Mouse (Mus musculus): ENCODE measurements around the gene Cilp. TPM values are rescaled to one million over a fixed set of nuclear protein-coding genes. Genes with fewer than 3 reads are reported as not detected.
"Not testable (repeated sequence)": the region's sequence is repeated elsewhere in the genome, so short reads cannot be mapped to it uniquely, and the experiment has no call there.

Gene Cilp
- polyA plus RNA-seq, 1 experiment from 2014 or later, result 0.08 TPM

GRCm38 (mm10) chr9:65281536-65282151 is 16.7 kb downstream of the Cilp start:
- H3K9ac ChIP-seq (replicated peaks), result no peak overlapping the region
- 0 out of 2 replicates have a peak, but pooled peaks cover 4% of the 10 kb centered on the region for H3K4me1 ChIP-seq (ENCODE audit: insufficient read depth)
- H3K4me2 ChIP-seq (ENCODE audit: low read depth, low read length), result no peak overlapping the region
- ATAC-seq, result no peak
- no peak for DNase-seq
- no peak overlapping the region for H3K27ac ChIP-seq (ENCODE audit: low read depth)
- no peaks in the 10 kb centered on the region for H3K36me3 ChIP-seq (replicated peaks; ENCODE audit: insufficient read depth, low read length)
- H3K4me3 ChIP-seq (ENCODE audit: low read depth, low read length), result no peak overlapping the region
- H3K27me3 ChIP-seq (ENCODE audit: insufficient read depth, low read length), result no peaks in the 10 kb centered on the region
- TF ChIP-seq EP300 (IDR thresholded peaks at IDR 0.05; ENCODE audit: low read depth) (no peak), CTCF (IDR thresholded peaks at IDR 0.05; ENCODE audit: low read depth) (peak; percentile 23)
- H3K9me3 ChIP-seq (ENCODE audit: low read length), result no peaks in the 10 kb centered on the region
- 67% methylated on average over 5 of the region's 5 CpGs for WGBS (ENCODE audit: insufficient replicate concordance)

- 7% methylated on average over 3 of the region's 3 CpGs for WGBS (ENCODE audit: insufficient replicate concordance)
- no peak overlapping the region for H3K4me2 ChIP-seq (ENCODE audit: low read depth, low read length)
- 0 out of 2 replicates have a peak, but pooled peaks cover 4% of the 10 kb centered on the region for H3K4me1 ChIP-seq (ENCODE audit: insufficient read depth)
- H3K4me3 ChIP-seq (ENCODE audit: low read depth, low read length), result no peak overlapping the region
- no peaks in the 10 kb centered on the region for H3K27me3 ChIP-seq (ENCODE audit: insufficient read depth, low read length)
- H3K27ac ChIP-seq (ENCODE audit: low read depth), result no peak overlapping the region
- H3K36me3 ChIP-seq (replicated peaks; ENCODE audit: insufficient read depth, low read length), result no peaks in the 10 kb centered on the region
- TF ChIP-seq EP300 (IDR thresholded peaks at IDR 0.05; ENCODE audit: low read depth), result no peak
- TF ChIP-seq CTCF (IDR thresholded peaks at IDR 0.05; ENCODE audit: low read depth), result peak; percentile 78
- ATAC-seq (peak; percentile 50; the same call in 1 of the 2 replicates), DNase-seq (no peak)
- H3K9me3 ChIP-seq (ENCODE audit: low read length), result no peaks in the 10 kb centered on the region
- H3K9ac ChIP-seq (replicated peaks), result no peak overlapping the region
Observed at GRCm38 (mm10) chr9:65283301-65283700, 18.3 kb downstream of the Cilp start.

GRCm38 (mm10) chr9:65288252-65288651 is 23.3 kb downstream of the Cilp start:
- H3K9me3 ChIP-seq (ENCODE audit: low read length); H3K27ac ChIP-seq (ENCODE audit: low read depth); H3K4me3 ChIP-seq (ENCODE audit: low read depth, low read length); H3K36me3 ChIP-seq (replicated peaks; ENCODE audit: insufficient read depth, low read length); H3K27me3 ChIP-seq (ENCODE audit: insufficient read depth, low read length); ATAC-seq; H3K9ac ChIP-seq (replicated peaks); DNase-seq; H3K4me2 ChIP-seq (ENCODE audit: low read depth, low read length): not testable (repeated sequence)
- 61% methylated on average over 5 of the region's 5 CpGs for WGBS (ENCODE audit: insufficient replicate concordance)
- H3K4me1 ChIP-seq (ENCODE audit: insufficient read depth), result peaks cover 10% of the 10 kb centered on the region; the same call in 1 of the 2 replicates

GRCm38 (mm10) chr9:65289988-65290387 is 25.0 kb downstream of the Cilp start:
- Histone ChIP-seq H3K36me3 (replicated peaks; ENCODE audit: insufficient read depth, low read length) (no peaks in the 10 kb centered on the region), H3K9ac (replicated peaks) (no peak overlapping the region), H3K27me3 (ENCODE audit: insufficient read depth, low read length) (no peaks in the 10 kb centered on the region), H3K9me3 (ENCODE audit: low read length) (peaks cover 3% of the 10 kb centered on the region; the same call in 1 of the 2 replicates), H3K4me1 (ENCODE audit: insufficient read depth) (peaks cover 11% of the 10 kb centered on the region; the same call in 1 of the 2 replicates), H3K4me3 (ENCODE audit: low read depth, low read length) (no peak overlapping the region), H3K4me2 (ENCODE audit: low read depth, low read length) (no peak overlapping the region), H3K27ac (ENCODE audit: low read depth) (peak overlapping the region; percentile 66)
- peak; percentile 39 for ATAC-seq
- WGBS (ENCODE audit: insufficient replicate concordance), result 65% methylated on average over 4 of the region's 4 CpGs
- TF ChIP-seq CTCF (IDR thresholded peaks at IDR 0.05; ENCODE audit: low read depth), result no peak
- peak; percentile 71 for TF ChIP-seq EP300 (IDR thresholded peaks at IDR 0.05; ENCODE audit: low read depth)
- peak; percentile 69 for DNase-seq

GRCm38 (mm10) chr9:65292421-65292820 is 27.4 kb downstream of the Cilp start:
- Histone ChIP-seq H3K4me3 (ENCODE audit: low read depth, low read length) (no peak overlapping the region), H3K27me3 (ENCODE audit: insufficient read depth, low read length) (no peaks in the 10 kb centered on the region), H3K4me2 (ENCODE audit: low read depth, low read length) (0 out of 2 replicates have a peak overlapping the region, but pooled peaks have one; percentile 74), H3K27ac (ENCODE audit: low read depth) (peak overlapping the region; percentile 94; the same call in 1 of the 2 replicates), H3K9ac (replicated peaks) (no peak overlapping the region), H3K9me3 (ENCODE audit: low read length) (peaks cover 3% of the 10 kb centered on the region; the same call in 1 of the 2 replicates), H3K36me3 (replicated peaks; ENCODE audit: insufficient read depth, low read length) (no peaks in the 10 kb centered on the region; the same call in 1 of the 2 replicates), H3K4me1 (ENCODE audit: insufficient read depth) (peaks cover 13% of the 10 kb centered on the region)
- no peak for TF ChIP-seq CTCF (IDR thresholded peaks at IDR 0.05; ENCODE audit: low read depth)
- no peak for TF ChIP-seq EP300 (IDR thresholded peaks at IDR 0.05; ENCODE audit: low read depth)
- ATAC-seq (no peak), DNase-seq (no peak)
- WGBS (ENCODE audit: insufficient replicate concordance), result 63% methylated on average over 3 of the region's 3 CpGs

- no peaks in the 10 kb centered on the region; the same call in 1 of the 2 replicates for H3K36me3 ChIP-seq (replicated peaks; ENCODE audit: insufficient read depth, low read length)
- ATAC-seq (no peak), DNase-seq (no peak)
- H3K4me1 ChIP-seq (ENCODE audit: insufficient read depth), result peaks cover 19% of the 10 kb centered on the region
- peak overlapping the region; percentile 94 for H3K27ac ChIP-seq (ENCODE audit: low read depth)
- H3K9me3 ChIP-seq (ENCODE audit: low read length), result peaks cover 3% of the 10 kb centered on the region; the same call in 1 of the 2 replicates
- H3K9ac ChIP-seq (replicated peaks), result peak overlapping the region; percentile 96
- 15% methylated on average over 5 of the region's 5 CpGs for WGBS (ENCODE audit: insufficient replicate concordance)
- peak overlapping the region; percentile 74 for H3K4me2 ChIP-seq (ENCODE audit: low read depth, low read length)
- no peak for TF ChIP-seq EP300 (IDR thresholded peaks at IDR 0.05; ENCODE audit: low read depth)
- no peak for TF ChIP-seq CTCF (IDR thresholded peaks at IDR 0.05; ENCODE audit: low read depth)
- peak overlapping the region; percentile 93 for H3K4me3 ChIP-seq (ENCODE audit: low read depth, low read length)
- H3K27me3 ChIP-seq (ENCODE audit: insufficient read depth, low read length), result no peaks in the 10 kb centered on the region
Observed at GRCm38 (mm10) chr9:65293119-65293518, 28.1 kb downstream of the Cilp start.

All from liver, postnatal 0 days (tissue).